Mouse (Mus musculus) liver, adult 2 months (tissue): ENCODE measurements around the gene Muc20.

ENCODE experiments used
- CTCF ChIP-seq: fragments of 200-500 bp; IDR thresholded peaks from 2 replicates; pipeline ENCODE4 v1.5.1; 2011; ENCODE audit warnings: low read depth, low read length, control low read depth
- POLR2A ChIP-seq: fragments of 200-500 bp; IDR thresholded peaks from 2 replicates; pipeline ENCODE4 v1.6.1; 2011; ENCODE audit warnings: low read length, control low read depth; ENCODE audit not compliant: insufficient read depth; ENCODE audit errors: extremely low read depth

DNA sequence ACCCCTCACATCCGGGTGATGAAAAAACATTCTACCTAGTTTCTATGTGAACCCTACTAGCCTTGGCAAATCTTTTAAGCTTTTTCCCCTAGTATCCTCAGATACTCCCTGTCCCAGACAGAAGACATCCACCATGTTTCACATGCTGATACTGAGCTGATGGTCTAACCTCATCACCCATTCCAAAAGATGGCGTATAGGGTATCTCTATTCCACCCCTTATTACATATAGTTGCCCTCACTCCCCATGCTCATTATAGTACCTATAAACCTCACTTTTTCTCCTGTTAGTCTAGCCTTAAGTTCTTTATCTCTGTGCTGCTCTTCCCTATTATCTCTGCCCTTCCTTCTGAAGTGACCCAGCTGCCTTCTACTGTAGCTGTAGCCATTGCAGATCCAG, 61.6 kb downstream of the Muc20 start, which contains the start of gene Muc4:
- TF ChIP-seq POLR2A (no peak), CTCF (no peak)
